Mouse (Mus musculus) liver, postnatal 0 days (tissue): Measurements from ENCODE around the gene Dhodh.

ENCODE experiments used
- CTCF ChIP-seq: sonication (generic); IDR thresholded peaks from 2 replicates; pipeline ENCODE4 v1.5.1; 2016; ENCODE audit warnings: antibody characterized with exemption, low read depth
- EP300 ChIP-seq: IDR thresholded peaks from 2 replicates; pipeline ENCODE4 v1.6.1; 2016; ENCODE audit warnings: antibody characterized with exemption, low read depth, mild to moderate bottlenecking

GRCm38 (mm10) chr8:109606725-109607124 is 1.7 kb downstream of the Dhodh start:
- TF ChIP-seq CTCF (no peak), EP300 (no peak)
